Mouse (Mus musculus): ENCODE data around the gene Pnrc2. TPM values are rescaled to one million over a fixed set of nuclear protein-coding genes. Genes with fewer than 3 reads are reported as not detected.

The Pnrc2 gene
- polyA plus RNA-seq, 1 experiment, result 59.7 TPM

DNA sequence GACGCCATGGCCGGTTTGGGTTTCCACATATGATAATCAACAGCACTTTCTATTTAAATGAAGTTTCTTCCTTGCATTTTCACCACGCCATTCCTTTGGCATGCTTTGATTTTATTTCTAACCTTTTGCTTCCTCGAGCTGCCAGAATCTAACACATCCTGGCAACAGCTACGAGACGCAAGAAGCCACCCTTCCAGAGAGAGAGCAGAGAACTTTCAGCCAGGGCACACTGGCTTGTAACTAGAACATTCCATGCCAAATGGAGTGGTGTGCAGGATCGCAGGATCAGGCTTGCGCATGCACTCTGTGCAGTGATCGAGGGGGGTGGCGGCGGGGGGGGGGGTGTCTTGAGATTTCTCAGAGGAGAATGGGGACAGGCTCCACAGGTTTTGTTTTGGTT is 41.6 kb downstream of the Pnrc2 start:
- Histone ChIP-seq H3K4me1 (ENCODE audit: control insufficient read depth, insufficient read depth, low read length) (no peaks in the 10 kb centered on the region), H3K27ac (ENCODE audit: insufficient read depth, low read length) (no peak overlapping the region; the same call in 1 of the 2 replicates), H3K4me3 (replicated peaks; ENCODE audit: insufficient read depth, low read depth, low read length) (no peak overlapping the region), H3K27me3 (ENCODE audit: control insufficient read depth, insufficient read depth, low read length) (no peaks in the 10 kb centered on the region)
- DNase-seq, result no peak
- 32% methylated on average over 11 of the region's 11 CpGs for WGBS
- TF ChIP-seq CTCF (IDR thresholded peaks at IDR 0.05; ENCODE audit: borderline replicate concordance, insufficient read depth, low read depth, low read length), result no peak
- TF ChIP-seq POLR2A (IDR thresholded peaks at IDR 0.05; ENCODE audit: borderline replicate concordance, insufficient read depth, low read length), result no peak

DNA sequence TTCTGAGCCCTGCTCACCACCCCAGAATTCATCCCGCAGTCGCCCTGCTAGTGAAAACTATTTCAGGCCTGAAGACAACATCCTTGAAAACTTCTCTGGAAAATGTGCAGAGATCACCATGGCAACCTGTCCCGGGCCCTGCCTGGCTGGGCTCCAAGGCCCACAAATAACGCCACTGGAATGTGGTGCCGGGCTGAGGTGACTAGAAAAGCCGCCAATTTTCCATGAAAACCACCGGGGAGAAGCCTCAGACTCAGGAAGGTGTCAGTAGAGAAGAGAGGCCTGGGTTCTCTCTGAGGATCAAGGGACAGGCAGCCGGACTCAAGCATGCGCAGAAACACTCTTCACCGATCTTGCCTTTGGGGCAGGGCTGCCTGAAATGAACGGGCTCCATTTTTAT is 45.2 kb downstream of the Pnrc2 start:
- no peaks in the 10 kb centered on the region for H3K4me1 ChIP-seq (ENCODE audit: control insufficient read depth, insufficient read depth, low read length)
- DNase-seq, result peak; percentile 28 to 41
- no peak overlapping the region for H3K4me3 ChIP-seq (replicated peaks; ENCODE audit: insufficient read depth, low read depth, low read length)
- TF ChIP-seq POLR2A (IDR thresholded peaks at IDR 0.05; ENCODE audit: borderline replicate concordance, insufficient read depth, low read length) (no peak), CTCF (IDR thresholded peaks at IDR 0.05; ENCODE audit: borderline replicate concordance, insufficient read depth, low read depth, low read length) (no peak)
- no peaks in the 10 kb centered on the region for H3K27me3 ChIP-seq (ENCODE audit: control insufficient read depth, insufficient read depth, low read length)
- whole genome bisulfite sequencing, result 12% methylated on average over 11 of the region's 11 CpGs
- H3K27ac ChIP-seq (ENCODE audit: insufficient read depth, low read length), result no peak overlapping the region

DNA sequence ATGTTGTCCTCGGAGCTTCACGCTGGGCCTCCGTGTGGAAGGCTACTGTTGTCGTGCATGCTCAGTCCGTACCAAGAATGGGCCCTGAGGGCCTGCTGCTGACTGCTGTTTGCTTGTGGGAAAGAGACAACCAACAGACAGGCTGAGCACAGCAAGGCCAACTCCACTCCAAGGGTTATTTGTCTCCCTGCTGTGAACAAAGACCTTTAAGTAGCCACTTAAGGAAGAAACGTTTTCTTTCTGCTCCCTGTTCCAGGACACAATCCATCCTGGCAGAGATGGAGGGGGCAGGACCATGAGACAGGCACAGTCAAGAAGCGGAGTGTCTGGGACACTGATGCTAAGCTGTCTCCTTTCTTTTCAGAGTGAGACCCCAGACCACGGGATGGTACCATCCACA is 49.4 kb downstream of the Pnrc2 start:
- DNase-seq, result no peak
- 39% methylated on average over 8 of the region's 8 CpGs for WGBS
- Histone ChIP-seq H3K4me1 (ENCODE audit: control insufficient read depth, insufficient read depth, low read length) (no peaks in the 10 kb centered on the region), H3K27ac (ENCODE audit: insufficient read depth, low read length) (no peak overlapping the region), H3K27me3 (ENCODE audit: control insufficient read depth, insufficient read depth, low read length) (no peaks in the 10 kb centered on the region), H3K4me3 (replicated peaks; ENCODE audit: insufficient read depth, low read depth, low read length) (no peak overlapping the region)
- TF ChIP-seq POLR2A (IDR thresholded peaks at IDR 0.05; ENCODE audit: borderline replicate concordance, insufficient read depth, low read length), result no peak
- TF ChIP-seq CTCF (IDR thresholded peaks at IDR 0.05; ENCODE audit: borderline replicate concordance, insufficient read depth, low read depth, low read length), result no peak

DNA sequence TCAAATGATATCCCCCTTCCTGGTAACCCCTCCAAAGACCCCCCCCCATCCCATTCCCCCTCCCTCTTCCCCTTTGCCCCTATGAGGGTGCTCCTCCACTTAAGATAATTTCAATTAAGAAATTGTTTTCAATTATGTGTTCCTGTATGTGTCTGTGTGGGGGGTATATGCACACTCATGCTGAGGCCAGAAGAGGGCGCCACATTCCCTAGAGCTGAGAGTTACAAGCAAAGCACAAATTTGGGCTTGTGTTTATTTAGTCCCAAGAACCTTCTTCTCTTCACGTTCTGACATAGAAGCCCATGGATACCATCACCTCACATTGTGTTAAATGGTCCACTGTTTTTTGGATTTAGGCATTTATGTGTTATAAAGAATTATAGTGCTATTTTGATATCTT is 50.4 kb downstream of the Pnrc2 start:
- H3K4me3 ChIP-seq (replicated peaks; ENCODE audit: insufficient read depth, low read depth, low read length), result no peak overlapping the region
- no peaks in the 10 kb centered on the region for H3K27me3 ChIP-seq (ENCODE audit: control insufficient read depth, insufficient read depth, low read length)
- no peak for TF ChIP-seq POLR2A (IDR thresholded peaks at IDR 0.05; ENCODE audit: borderline replicate concordance, insufficient read depth, low read length)
- TF ChIP-seq CTCF (IDR thresholded peaks at IDR 0.05; ENCODE audit: borderline replicate concordance, insufficient read depth, low read depth, low read length), result 0 out of 2 replicates have a peak, but pooled peaks have one; percentile 20
- no peak overlapping the region for H3K27ac ChIP-seq (ENCODE audit: insufficient read depth, low read length)
- 50% methylated on average over 2 of the region's 2 CpGs for WGBS
- no peak for DNase-seq
- H3K4me1 ChIP-seq (ENCODE audit: control insufficient read depth, insufficient read depth, low read length), result no peaks in the 10 kb centered on the region

DNA sequence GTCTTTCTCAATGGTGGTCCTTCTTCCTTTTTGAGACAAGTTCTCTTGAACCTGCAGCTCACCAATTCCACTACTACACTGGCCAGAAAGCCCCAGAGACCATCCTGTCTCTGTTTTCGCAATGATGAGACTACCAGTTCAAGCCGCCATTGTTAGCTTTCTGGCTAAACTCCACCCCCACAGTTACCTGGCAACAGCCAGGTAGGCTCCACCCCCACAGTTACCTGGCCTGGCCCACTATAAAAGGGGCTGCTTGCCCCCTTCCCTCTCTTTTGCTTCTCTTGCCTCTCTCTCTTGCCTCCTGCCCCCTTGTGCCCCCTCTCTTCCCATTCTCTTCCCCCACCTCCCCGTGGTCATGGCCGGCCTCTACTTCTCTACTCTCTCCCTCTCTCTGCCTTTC is 51.9 kb downstream of the Pnrc2 start:
- 88% methylated on average over 4 of the region's 4 CpGs for WGBS
- Histone ChIP-seq H3K4me1 (ENCODE audit: control insufficient read depth, insufficient read depth, low read length) (no peaks in the 10 kb centered on the region), H3K4me3 (replicated peaks; ENCODE audit: insufficient read depth, low read depth, low read length) (no peak overlapping the region), H3K27ac (ENCODE audit: insufficient read depth, low read length) (no peak overlapping the region), H3K27me3 (ENCODE audit: control insufficient read depth, insufficient read depth, low read length) (no peaks in the 10 kb centered on the region)
- no peak for DNase-seq
- TF ChIP-seq POLR2A (IDR thresholded peaks at IDR 0.05; ENCODE audit: borderline replicate concordance, insufficient read depth, low read length) (no peak), CTCF (IDR thresholded peaks at IDR 0.05; ENCODE audit: borderline replicate concordance, insufficient read depth, low read depth, low read length) (no peak)

Other genes starting within 250 kb of the Pnrc2 start
- gene Ifnlr1, start 187.6 kb downstream of the Pnrc2 start, polyA plus RNA-seq (2012; rRNA removed), result 0.49 and 0.52 TPM in 2 replicates
- 0.03 TPM in 1 of 2 replicates, not detected in the other for gene Il22ra1, start 145.7 kb downstream of the Pnrc2 start, polyA plus RNA-seq (2012; rRNA removed)
- gene Myom3, start 114.1 kb downstream of the Pnrc2 start, polyA plus RNA-seq (2012; rRNA removed), result 0.17 and 0.26 TPM in 2 replicates
- gene Srsf10, start 18.1 kb downstream of the Pnrc2 start, polyA plus RNA-seq (2012; rRNA removed), result 54.7 and 61.5 TPM in 2 replicates
- 0.05 and 0.06 TPM in 2 replicates for gene Cnr2, start 21.5 kb upstream of the Pnrc2 start, polyA plus RNA-seq (2012; rRNA removed)
- 46.5 and 47.9 TPM in 2 replicates for gene Fuca1, start 46.9 kb upstream of the Pnrc2 start, polyA plus RNA-seq (2012; rRNA removed)
- 86.9 and 98.7 TPM in 2 replicates for gene Hmgcl, start 72.6 kb upstream of the Pnrc2 start, polyA plus RNA-seq (2012; rRNA removed)
- gene Gale, start 89.9 kb upstream of the Pnrc2 start, polyA plus RNA-seq (2012; rRNA removed), result 39.6 and 42.9 TPM in 2 replicates
- 123 and 127 TPM in 2 replicates for gene Lypla2, start 98.8 kb upstream of the Pnrc2 start, polyA plus RNA-seq (2012; rRNA removed)
- gene Pithd1, start 113.4 kb upstream of the Pnrc2 start, polyA plus RNA-seq (2012; rRNA removed), result 127 and 130 TPM in 2 replicates
- 18.3 and 19.2 TPM in 2 replicates for gene Eloa, start 147.9 kb upstream of the Pnrc2 start, polyA plus RNA-seq (2012; rRNA removed)
- gene Rpl11, start 179.6 kb upstream of the Pnrc2 start, polyA plus RNA-seq (2012; rRNA removed), result 436 and 481 TPM in 2 replicates